Mouse (Mus musculus) large intestine, adult 2 months (tissue): Measurements from ENCODE around the gene Gm17949. TPM values are rescaled to one million over a fixed set of nuclear protein-coding genes. Genes with fewer than 3 reads are reported as not detected.
"Not testable (repeated sequence)": the region's sequence is repeated elsewhere in the genome, so short reads cannot be mapped to it uniquely, and the experiment has no call there.

Experiments
- DNase-seq: peaks from one replicate; pipeline ENCODE4 v3.0.0-alpha.2; 2012; ENCODE audit warnings: low read depth, low spot score
- WGBS: fragments of 180-500 bp; shearing (Covaris S2); methylation state at CpG from one replicate; pipeline ENCODE4 v1.1.7; 2018; 5-methylcytosine and 5-hydroxymethylcytosine counted together
- polyA plus RNA-seq: library from polyadenylated mRNA; depleted of rRNA; stranded (reverse); fragments of >200 nt; gene quantifications from 2 replicates; pipeline ENCODE4 v1.2.3, GENCODE M21; 2012

Gene Gm17949
- polyA plus RNA-seq, 1 experiment = not detected

DNA sequence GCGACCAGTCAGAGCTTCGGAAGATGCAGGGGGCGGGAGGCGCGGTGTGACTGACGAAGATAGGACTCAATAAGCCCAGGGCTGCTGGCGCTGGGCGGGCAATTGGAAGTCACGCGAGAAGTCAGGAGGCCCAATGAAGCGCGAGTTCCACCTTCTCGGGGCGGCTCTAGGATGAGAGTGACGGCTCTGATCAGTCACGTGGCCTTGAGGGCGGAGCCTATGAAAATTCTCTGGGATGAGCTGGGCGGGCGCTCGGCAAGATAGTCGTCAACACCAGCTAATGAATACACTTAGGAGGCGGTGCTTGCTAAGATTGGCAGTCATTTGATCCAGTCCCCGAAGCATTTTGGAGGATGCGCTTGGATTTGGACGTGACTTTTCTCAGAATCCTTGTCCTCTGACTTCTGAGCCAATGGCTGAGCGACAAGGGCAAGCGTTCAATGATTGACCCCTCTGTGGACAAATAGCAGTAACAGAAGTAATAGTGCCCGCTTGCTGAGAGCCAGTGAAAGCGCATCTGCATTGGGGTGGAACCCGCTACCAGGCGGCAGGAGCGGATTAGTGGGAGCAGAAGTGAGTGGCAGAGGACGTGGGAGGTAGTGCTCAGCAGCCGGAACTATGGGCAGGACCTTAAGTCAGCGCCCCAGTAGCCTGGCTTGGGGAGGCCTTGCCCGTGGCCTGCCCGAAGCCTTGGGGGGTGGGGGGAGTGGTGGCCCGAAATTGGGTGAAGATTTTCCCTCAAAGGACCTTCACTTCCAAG lies 20.6 kb downstream of the Gm17949 start:
- under 1% methylated on average over 38 of the region's 38 CpGs for WGBS
- peak; percentile 100 for DNase-seq

DNA sequence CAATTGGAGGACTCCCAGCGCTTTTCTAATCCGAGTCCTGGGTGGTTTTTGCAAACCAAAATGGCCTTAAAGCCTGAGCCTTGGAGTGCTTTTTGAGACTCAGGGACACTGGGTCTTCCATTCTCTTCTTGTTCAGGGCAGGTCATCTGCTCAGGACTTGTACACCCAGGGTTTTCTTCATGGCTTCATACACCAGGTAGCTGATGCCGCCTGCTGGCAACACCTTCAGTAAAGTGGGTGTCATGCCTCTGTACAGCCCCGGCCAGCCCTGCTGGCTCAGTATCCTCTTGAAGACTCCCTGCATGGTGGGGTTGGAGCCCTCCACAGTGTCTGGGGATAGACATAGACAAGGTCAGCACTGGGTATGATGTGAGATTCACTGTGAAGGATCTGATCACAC lies 21.6 kb downstream of the Gm17949 start:
- WGBS = 89% methylated on average over 4 of the region's 4 CpGs
- DNase-seq = no peak

DNA sequence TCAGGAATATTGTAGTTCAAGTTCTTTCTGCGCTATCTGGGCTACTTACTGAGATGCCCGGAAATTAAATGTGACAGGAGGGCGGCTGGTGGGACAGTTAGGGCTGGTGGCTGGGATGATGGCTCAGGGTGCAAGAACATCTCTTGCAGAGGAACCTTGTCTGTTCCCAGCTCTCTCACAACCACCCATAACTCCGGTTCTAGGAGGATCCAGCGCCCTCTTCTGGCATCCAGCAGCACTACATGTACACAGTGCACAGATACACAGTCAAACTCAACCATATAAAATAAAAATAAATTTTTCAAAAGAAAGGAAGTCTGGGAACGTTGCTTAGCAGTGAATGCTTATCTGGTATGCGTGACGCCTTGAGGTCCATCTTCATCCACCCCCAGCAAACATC lies 27.7 kb downstream of the Gm17949 start:
- WGBS = 45% methylated on average over 8 of the region's 8 CpGs
- DNase-seq = no peak

DNA sequence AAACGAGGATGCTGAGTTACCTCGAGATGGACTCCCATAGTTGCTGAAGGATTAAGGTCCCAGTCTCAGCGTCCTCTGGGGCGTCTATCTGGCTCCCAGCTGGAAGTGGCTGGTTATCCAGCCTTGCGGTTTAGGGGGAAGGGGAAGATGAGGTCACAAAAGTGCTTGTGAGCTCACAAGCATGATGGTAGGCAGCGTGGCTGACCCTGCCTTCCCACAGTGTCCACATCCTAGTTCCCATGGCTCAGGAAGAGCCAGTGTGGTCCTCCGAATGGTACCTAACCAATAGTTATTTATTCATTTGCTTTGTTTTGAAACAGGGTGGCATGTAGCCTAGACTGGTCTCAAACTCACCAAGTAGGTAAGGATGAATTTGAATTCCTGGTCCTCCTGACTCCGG lies 30.3 kb downstream of the Gm17949 start, which contains the start of gene Slc25a41:
Gene Slc25a41, minus strand, starts transcription at position 101 of the 400 bp plus-strand sequence.
- WGBS = 68% methylated on average over 8 of the region's 8 CpGs
- DNase-seq = no peak

DNA sequence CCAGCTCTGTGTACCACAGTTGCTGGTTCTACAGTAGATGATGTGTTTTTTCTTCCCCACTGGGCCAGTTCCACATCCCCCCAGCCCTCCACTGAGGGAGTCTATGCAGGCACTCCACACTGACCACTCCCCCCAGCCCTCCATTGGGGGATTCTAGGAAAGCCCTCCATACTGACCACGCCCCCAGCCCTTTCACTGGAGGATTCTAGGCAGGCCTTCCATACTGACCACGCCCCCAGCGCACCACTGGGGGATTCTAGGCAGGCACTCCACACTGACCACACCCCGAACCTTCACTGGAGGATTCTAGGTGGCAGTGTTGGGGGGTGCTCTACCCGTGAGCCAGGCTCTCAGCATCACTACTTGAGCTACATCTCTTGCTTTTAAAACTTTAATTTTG lies 36.1 kb downstream of the Gm17949 start:
- 79% methylated on average over 5 of the region's 5 CpGs for WGBS
- DNase-seq = no peak

DNA sequence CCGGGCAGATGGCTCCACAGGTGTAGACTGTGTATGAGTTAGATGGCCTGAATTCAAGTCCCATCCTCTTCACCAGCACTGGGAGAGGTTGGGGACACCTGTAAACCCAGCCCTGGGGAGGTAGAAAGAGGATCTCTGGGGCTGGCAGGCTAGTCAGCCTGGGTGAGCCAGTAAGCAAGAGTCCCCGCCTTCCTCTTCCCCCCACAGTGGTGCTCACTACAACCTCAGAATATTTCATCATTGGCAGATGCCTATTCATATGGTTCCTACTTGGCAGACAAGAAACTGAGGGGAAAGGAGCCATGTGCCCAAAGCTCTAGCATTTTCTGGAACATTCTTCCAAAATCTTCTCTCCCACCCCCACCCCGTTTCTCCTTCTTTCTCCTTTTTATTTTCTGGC lies 37.5 kb downstream of the Gm17949 start:
- 92% methylated on average over 3 of the region's 3 CpGs for WGBS
- no peak for DNase-seq

DNA sequence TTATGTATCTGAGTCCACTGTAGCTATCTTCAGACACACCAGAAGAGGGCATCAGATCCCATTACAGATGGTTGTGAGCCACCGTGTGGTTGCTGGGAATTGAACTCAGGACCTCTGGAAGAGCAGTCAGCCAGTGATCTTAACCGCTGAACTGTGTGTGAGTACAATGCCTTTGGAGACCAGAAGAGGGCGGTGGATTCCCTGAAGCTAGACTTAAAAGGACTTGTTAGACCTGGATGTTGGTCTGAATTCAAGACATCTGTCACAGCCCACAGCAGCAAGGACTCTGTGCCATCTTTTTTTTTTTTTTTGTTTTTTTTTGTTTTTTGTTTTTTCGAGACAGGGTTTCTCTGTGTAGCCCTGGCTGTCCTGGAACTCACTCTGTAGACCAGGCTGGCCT lies 40.4 kb downstream of the Gm17949 start:
- 87% methylated on average over 4 of the region's 4 CpGs for WGBS
- not testable (repeated sequence) for DNase-seq

DNA sequence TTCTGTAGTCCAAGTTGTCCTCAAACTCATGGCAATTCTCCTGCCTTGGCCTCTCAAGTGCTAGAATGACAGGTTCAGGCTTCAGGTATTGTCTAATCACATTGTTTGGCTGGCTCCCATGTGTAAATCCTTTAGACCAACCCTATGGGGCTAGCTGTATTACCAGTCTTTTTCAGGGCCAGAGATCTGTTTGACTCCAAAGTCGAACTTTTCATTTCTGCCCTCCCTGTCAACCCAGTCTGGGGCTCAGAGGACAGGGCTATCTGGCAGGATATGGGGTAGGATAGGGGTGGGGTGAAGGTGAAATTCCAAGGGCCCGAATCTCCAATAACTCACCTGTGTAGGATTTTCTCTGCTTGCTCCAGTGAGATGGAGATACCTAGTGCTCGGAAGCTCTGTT lies 45.0 kb downstream of the Gm17949 start:
- DNase-seq = no peak
- 70% methylated on average over 3 of the region's 3 CpGs for WGBS

DNA sequence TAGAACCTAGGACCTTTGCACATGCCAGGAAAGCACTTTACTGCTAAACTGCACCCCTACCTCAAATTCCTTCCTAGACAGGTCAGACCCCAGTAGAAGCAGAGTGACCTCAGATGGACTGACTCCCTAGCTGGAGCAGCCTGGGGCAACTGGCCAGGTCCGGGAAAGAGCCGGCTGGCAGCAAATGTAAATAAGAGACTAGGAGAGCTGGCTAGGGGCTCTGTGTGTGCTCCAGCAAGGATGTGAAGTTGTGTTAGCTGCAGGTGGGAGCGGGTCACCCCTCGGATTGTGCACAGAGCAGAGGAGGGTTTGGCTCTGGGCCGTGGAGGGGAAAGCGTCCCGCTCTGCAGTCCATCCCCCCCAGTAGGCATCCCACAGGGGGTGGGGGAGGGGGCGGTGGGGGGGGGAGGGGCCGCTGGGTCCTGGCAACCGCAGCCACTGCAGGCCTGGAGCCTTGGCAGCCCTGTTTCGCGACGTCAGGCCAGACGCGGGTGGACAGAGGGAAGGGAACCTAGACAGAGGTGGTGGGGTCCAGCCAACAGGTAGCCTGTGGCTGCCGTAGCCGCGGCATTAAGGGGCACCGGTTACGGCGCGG lies 47.7 kb downstream of the Gm17949 start, which contains the start of gene Crb3:
Gene Crb3, plus strand, starts transcription at position 215 of the 595 bp plus-strand sequence.
- no peak for DNase-seq
- 5% methylated on average over 13 of the region's 22 CpGs for WGBS

DNA sequence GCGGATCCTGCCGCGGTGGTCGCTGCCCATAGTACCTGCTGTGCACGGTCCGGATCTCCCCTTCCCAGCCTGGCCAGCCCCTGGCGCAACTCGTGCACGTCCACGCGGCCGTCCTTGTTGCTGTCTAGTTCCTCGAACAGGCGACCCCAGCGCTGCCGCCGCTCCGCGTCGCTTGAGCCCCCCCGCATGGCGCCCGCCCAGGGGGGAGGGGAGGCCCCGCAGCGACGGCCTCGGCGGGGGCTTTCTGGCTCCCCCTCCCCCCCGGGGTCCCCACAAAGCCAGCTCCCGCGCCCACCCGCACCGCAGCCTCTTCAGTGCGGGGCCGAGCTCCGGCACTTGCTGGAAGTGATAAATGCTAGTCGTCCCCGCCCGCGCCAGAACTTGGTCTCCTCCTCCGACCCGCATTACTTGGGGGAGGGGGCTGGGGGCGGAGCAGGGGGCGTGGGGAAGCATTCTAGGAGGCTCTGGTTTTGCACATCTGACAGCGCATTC lies 48.3 kb downstream of the Gm17949 start, which contains the start of gene Slc25a23:
Gene Slc25a23, minus strand, starts transcription at position 378 of the 492 bp plus-strand sequence.
- no peak for DNase-seq
- 0% methylated on average over 34 of the region's 45 CpGs for WGBS

DNA sequence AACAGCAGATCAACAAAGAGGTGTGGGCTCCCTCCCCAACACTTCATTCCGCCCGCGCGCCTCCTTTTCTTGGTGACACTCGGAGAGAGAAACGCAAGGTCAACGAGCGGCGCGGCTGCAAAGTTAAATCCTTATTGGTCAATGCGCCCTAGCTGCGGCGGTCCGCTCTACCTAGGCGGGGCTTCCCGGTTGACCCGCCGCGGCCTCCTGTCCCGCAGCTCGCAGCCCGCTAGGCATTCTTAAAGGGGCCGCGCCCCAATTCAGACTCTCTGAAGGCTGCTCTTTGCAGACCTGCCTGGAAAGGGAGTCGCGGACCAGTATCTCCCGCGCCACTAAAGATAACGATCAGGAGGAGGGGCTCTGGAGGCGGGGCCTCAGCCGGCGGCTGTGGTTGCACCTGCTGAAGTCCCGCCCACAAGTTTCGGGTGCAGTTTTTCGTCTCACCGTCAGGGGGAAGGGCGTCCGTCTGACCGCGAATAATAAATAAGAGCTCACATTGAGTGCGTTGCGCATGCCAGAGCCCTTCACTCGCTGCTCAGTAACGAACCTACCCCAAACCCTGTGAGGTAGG lies 49.0 kb downstream of the Gm17949 start:
- DNase-seq = peak; percentile 93
- WGBS = under 1% methylated on average over 44 of the region's 44 CpGs

DNA sequence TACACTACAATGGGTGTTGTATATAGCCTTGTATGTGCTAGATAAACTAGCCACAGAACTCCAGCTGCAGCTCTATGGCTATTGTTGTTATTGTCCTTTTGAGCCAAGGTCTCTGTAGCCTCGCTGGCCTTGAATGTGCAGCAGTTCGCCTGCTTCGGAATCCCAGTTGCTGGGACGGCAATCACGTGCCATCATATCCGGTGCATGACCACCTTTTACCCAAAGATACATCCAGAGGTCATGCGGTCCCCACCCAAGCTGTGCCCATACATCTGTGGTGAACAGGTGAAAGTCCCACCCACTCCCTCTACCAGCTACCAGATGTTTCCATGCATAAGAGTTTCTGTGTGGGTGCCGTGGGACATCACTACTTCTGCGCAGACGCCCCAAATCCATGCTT lies 49.8 kb downstream of the Gm17949 start:
- peak; percentile 42 for DNase-seq
- 21% methylated on average over 10 of the region's 10 CpGs for WGBS

DNA sequence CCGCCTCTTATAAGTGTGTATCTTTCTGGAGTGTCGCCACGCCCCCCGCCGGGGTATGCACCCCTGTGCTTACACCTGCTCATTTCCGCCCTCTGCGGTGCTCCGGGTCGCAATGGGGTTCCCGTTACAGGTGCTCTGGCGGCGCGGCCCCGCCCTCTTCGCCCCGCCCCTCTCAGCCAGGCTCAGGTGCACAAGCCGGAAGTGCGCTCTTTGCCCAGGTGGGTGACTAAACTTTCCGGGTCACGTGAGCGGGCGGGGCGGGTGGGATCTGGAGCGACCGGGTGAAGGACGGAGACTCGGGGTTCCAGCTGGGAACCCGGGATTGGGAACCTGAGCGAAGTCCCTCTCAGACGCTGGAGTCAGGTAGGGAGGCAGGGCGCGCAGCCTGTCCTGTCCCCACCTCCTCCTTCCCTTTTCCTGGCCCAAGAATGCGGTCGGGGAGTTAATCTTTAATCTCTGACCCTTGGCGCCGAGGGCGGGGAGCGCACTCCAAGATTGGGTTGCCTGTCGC lies 50.8 kb downstream of the Gm17949 start:
- WGBS = 1% methylated on average over 39 of the region's 39 CpGs
- DNase-seq = peak; percentile 86

DNA sequence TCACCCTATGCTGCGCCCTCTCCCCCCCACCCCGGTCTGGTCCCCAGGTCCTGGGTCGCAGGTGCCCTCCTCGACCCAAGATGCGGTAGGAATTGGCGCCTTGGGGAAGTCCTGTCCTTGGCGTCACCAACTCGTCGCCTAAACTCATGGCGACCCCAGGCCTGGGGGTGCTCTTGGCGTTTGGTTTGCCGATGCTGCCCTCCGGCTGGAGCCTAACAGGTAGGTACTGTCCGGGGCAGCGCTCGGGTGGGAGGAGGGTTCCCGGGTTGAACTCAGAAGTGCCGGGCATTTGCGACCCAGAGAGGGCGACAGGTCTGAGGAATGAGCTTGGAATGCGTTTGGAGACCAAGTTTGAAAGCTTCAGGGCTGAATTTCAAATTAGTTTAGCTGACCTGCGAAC lies 51.3 kb downstream of the Gm17949 start:
- DNase-seq = no peak
- 2% methylated on average over 22 of the region's 22 CpGs for WGBS

DNA sequence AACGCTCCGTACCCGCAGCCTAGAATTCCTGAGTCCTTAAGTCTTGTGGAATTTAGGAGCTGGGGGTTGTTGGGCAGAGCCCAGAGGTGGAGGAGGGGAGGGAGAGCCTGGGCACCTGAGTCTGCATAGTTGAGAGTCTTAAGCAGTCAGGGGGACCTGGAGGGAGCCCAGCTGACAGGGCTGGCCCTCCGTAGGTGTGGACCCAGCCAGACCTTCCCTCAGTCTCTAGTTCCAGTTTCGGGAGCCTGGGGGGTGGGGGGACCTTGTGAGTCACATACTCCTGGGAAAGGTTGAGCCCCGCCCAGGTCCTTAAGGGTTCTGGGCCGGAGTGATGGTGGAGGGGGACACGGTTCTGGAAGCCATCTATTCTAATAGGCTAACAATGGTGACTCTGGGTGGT lies 51.8 kb downstream of the Gm17949 start:
- WGBS = 15% methylated on average over 8 of the region's 8 CpGs
- DNase-seq = no peak

DNA sequence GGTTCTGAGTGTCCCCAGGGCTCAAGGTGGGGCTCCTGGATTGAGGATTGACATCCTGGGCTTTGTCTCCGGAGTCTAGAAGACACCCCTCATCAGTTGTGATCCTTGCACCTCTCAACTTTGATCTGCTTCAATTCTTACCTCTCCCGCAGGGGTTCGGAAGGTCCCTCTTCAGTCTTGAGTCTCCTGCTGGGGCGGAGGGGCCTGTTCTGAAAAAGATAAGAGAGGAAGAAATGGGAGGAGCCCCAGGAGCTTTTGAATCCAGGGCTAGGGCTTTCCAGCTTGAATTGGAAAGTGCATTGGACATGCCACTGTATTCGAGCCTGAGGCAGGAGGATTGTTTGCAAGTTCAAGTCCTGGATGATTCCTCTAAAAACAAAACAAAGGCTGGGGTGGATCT lies 55.6 kb downstream of the Gm17949 start:
- DNase-seq = no peak
- WGBS = 76% methylated on average over 5 of the region's 5 CpGs

DNA sequence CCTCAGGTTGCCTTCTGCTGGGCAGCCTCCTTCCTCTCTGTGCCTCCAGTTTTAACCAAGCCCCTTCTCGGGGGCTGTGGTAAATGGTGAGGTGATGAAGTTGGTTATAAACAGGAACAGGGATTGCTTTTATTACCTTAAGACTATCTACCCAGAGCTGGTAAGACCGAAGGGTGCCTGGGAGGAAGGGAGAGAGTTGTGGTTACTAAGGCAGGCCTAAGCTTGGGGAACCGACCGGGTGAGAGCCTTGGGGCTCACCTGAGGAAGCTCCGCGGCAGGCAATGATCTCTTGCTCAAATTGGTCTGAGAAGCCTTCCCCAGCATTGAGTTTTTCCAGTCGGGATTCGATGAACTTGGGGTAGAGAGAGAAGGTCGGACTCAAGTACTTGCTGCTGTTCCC lies 59.0 kb downstream of the Gm17949 start:
- no peak for DNase-seq
- WGBS = 13% methylated on average over 9 of the region's 9 CpGs

DNA sequence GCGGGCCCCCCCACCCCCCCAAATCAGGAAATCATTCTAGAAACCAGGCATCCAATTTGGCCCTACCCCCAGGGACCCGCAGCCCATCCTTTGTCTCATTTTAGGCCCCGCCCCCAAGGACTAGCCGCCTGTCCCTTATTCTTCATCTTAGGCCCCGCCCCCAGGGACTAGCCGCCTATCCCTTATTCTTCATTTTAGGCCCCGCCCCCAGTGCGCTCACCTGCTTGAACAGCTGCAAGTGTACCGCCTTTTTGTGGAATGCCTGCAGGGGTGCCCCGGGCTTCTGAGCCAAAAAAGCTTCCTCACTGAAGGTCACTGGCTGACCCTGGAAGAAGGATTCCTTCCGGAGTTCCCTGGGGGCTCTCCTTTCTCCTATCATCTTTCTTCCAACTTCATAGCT lies 59.4 kb downstream of the Gm17949 start:
- WGBS = 11% methylated on average over 11 of the region's 11 CpGs
- DNase-seq = no peak
